Mouse (Mus musculus): ENCODE measurements at regions not wholly inside any gene's neighbourhood (a gene's known extent, or its start where the extent isn't known, plus 50 kb on each side); places are given as distances from the start of the nearest gene placed in this dataset.

- TF ChIP-seq POLR2A (IDR thresholded peaks at IDR 0.05; ENCODE audit: borderline replicate concordance, extremely low read depth, insufficient read depth, insufficient read length, poor library complexity, severe bottlenecking): no peak
- no peak for TF ChIP-seq CTCF (IDR thresholded peaks at IDR 0.05; ENCODE audit: borderline replicate concordance, extremely low read depth, insufficient read depth, insufficient read length)
Measured at GRCm38 (mm10) chr7:121269358-121269757, 122.3 kb upstream of the Hs3st2 start.

All from brain, embryonic 14.5 days (tissue).